Mouse (Mus musculus) intestine, postnatal 0 days (tissue): ENCODE data around the gene Racgap1. TPM values are rescaled to one million over a fixed set of nuclear protein-coding genes. Genes with fewer than 3 reads are reported as not detected.

Experiments
- ATAC-seq: fragments of 200-750 bp; cut with Nextera tagmentation; 2 replicates; pipeline ENCODE4 v1.8.0; 2017; ENCODE audit warnings: mild to moderate bottlenecking, moderate TSS enrichment, moderate library complexity
- H3K27ac ChIP-seq: fragments of 300-500 bp; sonication (generic); 2 replicates; pipeline ENCODE4 v1.5.1; 2014; ENCODE audit warnings: mild to moderate bottlenecking, low read depth, low read length, moderate library complexity
- H3K27me3 ChIP-seq: fragments of 300-500 bp; sonication (generic); replicated peaks from 2 replicates; pipeline ENCODE4 v1.6.1; 2014; ENCODE audit warnings: low read length, mixed read lengths; ENCODE audit not compliant: control insufficient read depth, insufficient read depth
- H3K36me3 ChIP-seq: fragments of 300-500 bp; sonication (generic); 2 replicates; pipeline ENCODE4 v1.6.1; 2014; ENCODE audit warnings: mild to moderate bottlenecking, moderate library complexity; ENCODE audit not compliant: control insufficient read depth, insufficient read depth
- H3K4me1 ChIP-seq: fragments of 300-500 bp; sonication (generic); replicated peaks from 2 replicates; pipeline ENCODE4 v1.6.1; 2014; ENCODE audit warnings: antibody characterized with exemption, low read length, mixed read lengths; ENCODE audit not compliant: control insufficient read depth, insufficient read depth
- H3K4me2 ChIP-seq: fragments of 300-500 bp; sonication (generic); replicated peaks from 2 replicates; pipeline ENCODE4 v1.6.1; 2014; ENCODE audit warnings: low read depth, mild to moderate bottlenecking, moderate library complexity
- H3K4me3 ChIP-seq: fragments of 300-500 bp; sonication (generic); 2 replicates; pipeline ENCODE4 v1.5.1; 2014; ENCODE audit warnings: low read depth, low read length
- H3K9ac ChIP-seq: fragments of 300-500 bp; sonication (generic); 2 replicates; pipeline ENCODE4 v1.6.1; 2014; ENCODE audit warnings: mild to moderate bottlenecking, low read depth, low read length
- H3K9me3 ChIP-seq: fragments of 300-500 bp; sonication (generic); 2 replicates; pipeline ENCODE4 v1.6.1; 2016; ENCODE audit warnings: mixed run types; ENCODE audit not compliant: control insufficient read depth
- CTCF ChIP-seq: sonication (generic); IDR thresholded peaks from 2 replicates; pipeline ENCODE4 v1.5.1; 2016; ENCODE audit warnings: low read depth, mild to moderate bottlenecking, control low read depth, antibody characterized with exemption, moderate library complexity
- WGBS: fragments of 180-500 bp; shearing (Covaris S2); extraction: QIAGEN DNeasy Blood & Tissue Kit; methylation state at CpG from one replicate; pipeline ENCODE4 v1.1.7; 2014; 5-methylcytosine and 5-hydroxymethylcytosine counted together
- polyA plus RNA-seq: library from polyadenylated mRNA; unstranded; fragments of >200 nt; fragmentation: Nextera tagmentation; extraction: Ambion mirVana; gene quantifications from 2 replicates; pipeline ENCODE4 v1.2.1, GENCODE M21; 2015

The Racgap1 gene
- polyA plus RNA-seq: 23.2 and 25.7 TPM in 2 replicates

- no peak for TF ChIP-seq CTCF
- no peaks in the 10 kb centered on the region for H3K4me1 ChIP-seq
- no peak within 1 kb of the TSS for H3K27ac ChIP-seq
- H3K36me3 ChIP-seq: no peaks in the 10 kb centered on the region
- no peaks in the 10 kb centered on the region for H3K9me3 ChIP-seq
- peak within 1 kb of the TSS; percentile 71 for H3K4me3 ChIP-seq
- peak; percentile 96 for ATAC-seq
- H3K4me2 ChIP-seq: peak within 1 kb of the TSS; percentile 95
- no peaks in the 10 kb centered on the region for H3K27me3 ChIP-seq
- H3K9ac ChIP-seq: peak within 1 kb of the TSS; percentile 81
- under 1% methylated on average over 57 of the region's 68 CpGs for WGBS
These were observed at the start of gene Racgap1 for GRCm38 (mm10) chr15:99651163-99651872. TSS of gene Racgap1 (minus strand) at chr15:99651656.

GRCm38 (mm10) chr15:99700219-99701106 is 49.0 kb upstream of the Racgap1 start:
- Histone ChIP-seq H3K4me1 (peaks cover 3% of the 10 kb centered on the region), H3K9me3 (no peaks in the 10 kb centered on the region), H3K27ac (peak overlapping the region; percentile 97), H3K27me3 (no peaks in the 10 kb centered on the region), H3K4me3 (peak overlapping the region; percentile 22), H3K9ac (peak overlapping the region; percentile 40), H3K36me3 (peaks cover 9% of the 10 kb centered on the region; the same call in 1 of the 2 replicates), H3K4me2 (peak overlapping the region; percentile 77)
- TF ChIP-seq CTCF: no peak
- WGBS: 46% methylated on average over 18 of the region's 18 CpGs
- ATAC-seq: peak; percentile 89

DNA sequence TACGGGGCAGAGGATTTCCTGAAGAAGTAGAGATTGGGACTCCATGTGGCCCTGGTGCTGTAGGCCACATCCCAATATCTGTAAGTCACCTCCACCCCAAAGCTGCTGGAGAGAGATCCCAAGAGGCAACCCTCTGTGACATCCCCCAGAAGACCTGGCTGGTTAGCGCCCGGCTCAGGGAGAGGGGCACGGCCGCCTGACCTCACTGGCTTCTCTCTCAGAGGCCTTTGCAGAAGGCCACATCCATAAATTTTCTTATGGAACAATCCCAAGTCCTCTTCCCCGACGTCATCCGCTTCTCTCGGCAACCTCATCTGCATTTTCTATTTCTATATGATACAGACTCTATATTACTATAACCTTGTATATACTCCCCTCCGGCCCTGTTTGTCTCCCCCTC is 48.3 kb upstream of the Racgap1 start:
- TF ChIP-seq CTCF: no peak
- H3K9ac ChIP-seq: no peak overlapping the region
- peaks cover 8% of the 10 kb centered on the region; the same call in 1 of the 2 replicates for H3K36me3 ChIP-seq
- H3K27me3 ChIP-seq: no peaks in the 10 kb centered on the region
- peak overlapping the region; percentile 97 for H3K27ac ChIP-seq
- ATAC-seq: no peak
- 76% methylated on average over 10 of the region's 10 CpGs for WGBS
- H3K9me3 ChIP-seq: no peaks in the 10 kb centered on the region
- peak overlapping the region; percentile 25 for H3K4me2 ChIP-seq
- no peak overlapping the region for H3K4me3 ChIP-seq
- H3K4me1 ChIP-seq: peaks cover 3% of the 10 kb centered on the region

- H3K9ac ChIP-seq: no peak overlapping the region
These were observed 47.2 kb upstream of the Racgap1 start for GRCm38 (mm10) chr15:99698533-99699085.

GRCm38 (mm10) chr15:99697309-99697708 is 45.9 kb upstream of the Racgap1 start:
- Histone ChIP-seq H3K9me3 (no peaks in the 10 kb centered on the region), H3K27me3 (no peaks in the 10 kb centered on the region), H3K4me2 (no peak overlapping the region), H3K36me3 (no peaks in the 10 kb centered on the region), H3K9ac (no peak overlapping the region), H3K4me3 (no peak overlapping the region), H3K4me1 (no peaks in the 10 kb centered on the region; the same call in none of the 2 replicates), H3K27ac (no peak overlapping the region)
- ATAC-seq: no peak
- TF ChIP-seq CTCF: no peak
- 7% methylated on average over 2 of the region's 2 CpGs for WGBS

More at GRCm38 (mm10) chr15:99698533-99699085, 47.2 kb upstream of the Racgap1 start:
- Histone ChIP-seq H3K4me3 (no peak overlapping the region), H3K4me1 (peaks cover 3% of the 10 kb centered on the region), H3K27ac (0 out of 2 replicates have a peak overlapping the region, but pooled peaks have one; percentile 97), H3K36me3 (no peaks in the 10 kb centered on the region; the same call in 1 of the 2 replicates), H3K27me3 (no peaks in the 10 kb centered on the region), H3K9me3 (no peaks in the 10 kb centered on the region), H3K4me2 (0 out of 2 replicates have a peak overlapping the region, but pooled peaks have one; percentile 13)
- no peak for TF ChIP-seq CTCF
- no peak for ATAC-seq
- 37% methylated on average over 20 of the region's 20 CpGs for WGBS

DNA sequence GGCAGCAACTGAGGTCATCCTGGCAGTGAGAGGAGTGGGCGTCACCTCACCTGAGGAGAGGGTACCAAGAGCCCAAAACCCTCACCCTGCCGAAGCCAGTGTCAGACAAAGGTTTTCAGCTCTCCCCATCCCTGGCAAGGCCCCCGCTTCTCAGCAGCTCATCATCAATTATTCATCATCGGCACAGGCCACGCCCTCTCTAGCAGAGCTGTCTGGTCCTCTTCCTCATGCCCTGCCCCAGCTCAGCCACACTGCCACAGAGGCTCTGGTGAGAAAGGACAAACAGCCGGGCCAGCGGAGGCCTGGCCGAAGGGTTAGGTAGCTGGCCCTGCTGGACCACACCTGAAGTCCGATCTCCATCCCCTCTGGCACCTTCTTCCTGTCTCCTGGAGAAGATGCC is 40.5 kb upstream of the Racgap1 start:
- no peak overlapping the region for H3K9ac ChIP-seq
- H3K36me3 ChIP-seq: no peaks in the 10 kb centered on the region
- H3K27ac ChIP-seq: no peak overlapping the region
- no peaks in the 10 kb centered on the region for H3K9me3 ChIP-seq
- no peak overlapping the region for H3K4me2 ChIP-seq
- H3K4me1 ChIP-seq: no peaks in the 10 kb centered on the region
- H3K27me3 ChIP-seq: 0 out of 2 replicates have a peak, but pooled peaks cover 2% of the 10 kb centered on the region
- no peak for TF ChIP-seq CTCF
- 48% methylated on average over 9 of the region's 9 CpGs for WGBS
- no peak for ATAC-seq
- no peak overlapping the region for H3K4me3 ChIP-seq
